Comparison of ENCODE assay signal across 26 mouse cellular contexts in genomic region chr12:102782841-102783240, GRCm38 (mm10). TPM values are rescaled to one million over a fixed set of nuclear protein-coding genes. Genes with fewer than 3 reads are reported as not detected.
"Had no signal": no experiment of that assay in that cellular context is flagged by ENCODE, and none has a peak within 500 bp of the region (broad histone marks: within the 10 kb centered on the region; RNA-seq: fewer than 3 reads in every experiment).

No protein-coding gene starts in this region.

- DNase-seq: kidney, adult 18-20 months; kidney, postnatal 25 days; layer of hippocampus, adult 9-11 months; liver, embryonic 13.5 days; lung, adult 2 months; lung, postnatal 14 days; retina, postnatal 1 day had no signal

- H3K27me3 ChIP-seq: liver, embryonic 13.5 days; midbrain, embryonic 12.5 days had no signal

- H3K4me1 ChIP-seq: midbrain, embryonic 12.5 days had no signal

- H3K4me3 ChIP-seq: layer of hippocampus, adult 2 months; liver, embryonic 13.5 days; midbrain, embryonic 12.5 days; myocyte had no signal

- H3K9me3 ChIP-seq: liver, embryonic 13.5 days; midbrain, embryonic 12.5 days had no signal

- H3K9ac ChIP-seq: liver, embryonic 13.5 days; midbrain, embryonic 12.5 days had no signal

- H3K4me2 ChIP-seq: liver, embryonic 13.5 days; midbrain, embryonic 12.5 days had no signal

- H3K27ac ChIP-seq: kidney, postnatal 0 days; layer of hippocampus, adult 2 months; liver, embryonic 13.5 days; macrophage; midbrain, embryonic 12.5 days had no signal

- ATAC-seq: inflammation-experienced regulatory T-cells, adult 6 months; intestine, embryonic 16.5 days; midbrain, embryonic 16.5 days had no signal

RNA-seq across cellular contexts. Expression of gene Gm28051, which starts 25.3 kb away (rescaled TPM):
- polyA plus RNA-seq: inflammation-experienced regulatory T-cells, adult 6 months; intestine, embryonic 16.5 days; kidney, embryonic 14.5 days; kidney, postnatal 0 days; large intestine, adult 2 months; limb, embryonic 14.5 days; liver, adult 2 months; liver, embryonic 13.5 days; liver, embryonic 16.5 days; lung, adult 2 months; lung, embryonic 16.5 days; macrophage; midbrain, embryonic 12.5 days; midbrain, embryonic 16.5 days; neural tube, embryonic 11.5 days; neural tube, embryonic 14.5 days; small intestine, adult 2 months; spleen, adult 2 months; stomach, embryonic 16.5 days had no signal
